10 mouse cellular contexts compared by ENCODE assay signal in genomic region chr15:79615501-79615900, GRCm38 (mm10). TPM values are rescaled to one million over a fixed set of nuclear protein-coding genes. Genes with fewer than 3 reads are reported as not detected.
"Had no signal": no experiment of that assay in that cellular context is flagged by ENCODE, and none has a peak within 500 bp of the region (broad histone marks: within the 10 kb centered on the region; RNA-seq: fewer than 3 reads in every experiment).

No protein-coding gene starts in this region.

- DNase-seq: lung, adult 2 months; lung, postnatal 14 days; lung, postnatal 36 days; right cerebral cortex, postnatal 14 days; thymus, adult 2 months; thymus, postnatal 25 days; thymus, postnatal 4 days had no signal

RNA-seq across cellular contexts. Expression of gene Dmc1, which starts 10.6 kb away (rescaled TPM):
- total RNA-seq: monocyte, adult 5-6 weeks; neutrophil, adult 5-6 weeks had no signal
- polyA plus RNA-seq: macrophage had no signal
